Mouse (Mus musculus) kidney, embryonic 15.5 days (tissue): ENCODE results near the gene Slfn14. TPM values are rescaled to one million over a fixed set of nuclear protein-coding genes. Genes with fewer than 3 reads are reported as not detected.

Experiments used
- ATAC-seq: fragments of 200-750 bp; cut with Nextera tagmentation; replicated peaks from 2 replicates; pipeline ENCODE4 v1.8.0; 2017; ENCODE audit warnings: moderate TSS enrichment; ENCODE audit not compliant: low FRiP score
- H3K27ac ChIP-seq: fragments of 300-500 bp; sonication (generic); 2 replicates; pipeline ENCODE4 v1.5.1; 2015; ENCODE audit warnings: mild to moderate bottlenecking, inconsistent platforms
- H3K27me3 ChIP-seq: fragments of 300-500 bp; sonication (generic); 2 replicates; pipeline ENCODE4 v1.6.1; 2015; ENCODE audit warnings: inconsistent platforms
- H3K36me3 ChIP-seq: fragments of 300-500 bp; sonication (generic); 2 replicates; pipeline ENCODE4 v1.6.1; 2015; ENCODE audit warnings: inconsistent platforms
- H3K4me1 ChIP-seq: fragments of 300-500 bp; sonication (generic); 2 replicates; pipeline ENCODE4 v1.6.1; 2015; ENCODE audit warnings: inconsistent platforms
- H3K4me2 ChIP-seq: fragments of 300-500 bp; sonication (generic); 2 replicates; pipeline ENCODE4 v1.6.1; 2015; ENCODE audit warnings: moderate library complexity, mild to moderate bottlenecking, inconsistent platforms
- H3K4me3 ChIP-seq: fragments of 300-500 bp; sonication (generic); replicated peaks from 2 replicates; pipeline ENCODE4 v1.5.1; 2015; ENCODE audit warnings: mild to moderate bottlenecking, inconsistent platforms
- H3K9ac ChIP-seq: fragments of 300-500 bp; sonication (generic); 2 replicates; pipeline ENCODE4 v1.6.1; 2015; ENCODE audit warnings: mild to moderate bottlenecking, inconsistent platforms
- H3K9me3 ChIP-seq: fragments of 300-500 bp; sonication (generic); replicated peaks from 2 replicates; pipeline ENCODE4 v1.6.1; 2016; ENCODE audit warnings: inconsistent platforms
- WGBS: fragments of 180-500 bp; shearing (Covaris S2); methylation state at CpG from one replicate; pipeline ENCODE4 v1.1.7; 2015; ENCODE audit warnings: mixed read lengths; 5-methylcytosine and 5-hydroxymethylcytosine counted together
- polyA plus RNA-seq: library from polyadenylated mRNA; unstranded; fragments of >200 nt; fragmentation: Nextera tagmentation; extraction: Ambion mirVana; gene quantifications from 2 replicates; pipeline ENCODE4 v1.2.1, GENCODE M21; 2015

The Slfn14 gene
- polyA plus RNA-seq, 1 experiment from 2014 or later, result 0.66 TPM

GRCm38 (mm10) chr11:83299724-83300123 is 13.2 kb upstream of the Slfn14 start:
- Histone ChIP-seq H3K4me3 (no peak overlapping the region), H3K27me3 (no peaks in the 10 kb centered on the region), H3K27ac (no peak overlapping the region), H3K9me3 (no peaks in the 10 kb centered on the region), H3K9ac (no peak overlapping the region), H3K4me2 (peak overlapping the region; percentile 79; the same call in 1 of the 2 replicates), H3K36me3 (peaks cover 27% of the 10 kb centered on the region), H3K4me1 (peaks cover 44% of the 10 kb centered on the region)
- ATAC-seq, result no peak
- WGBS, result 89% methylated on average over 9 of the region's 9 CpGs

- WGBS, result 2% methylated on average over 56 of the region's 56 CpGs
- Histone ChIP-seq H3K4me3 (peak within 1 kb of the TSS; percentile 81), H3K4me1 (peaks cover 39% of the 10 kb centered on the region), H3K27me3 (no peaks in the 10 kb centered on the region), H3K9me3 (no peaks in the 10 kb centered on the region), H3K27ac (peak within 1 kb of the TSS; percentile 96), H3K4me2 (peak within 1 kb of the TSS; percentile 79), H3K9ac (peak within 1 kb of the TSS; percentile 74), H3K36me3 (peaks cover 29% of the 10 kb centered on the region)
- ATAC-seq, result peak; percentile 95
Observed at GRCm38 (mm10) chr11:83298225-83299195, 12.0 kb upstream of the Slfn14 start, which contains the start of gene Ap2b1. Gene Ap2b1 (plus strand): TSS chr11:83299024.

- H3K9ac ChIP-seq, result peak overlapping the region; percentile 74; the same call in 1 of the 2 replicates
- H3K27ac ChIP-seq, result peak overlapping the region; percentile 37; the same call in 1 of the 2 replicates
- no peaks in the 10 kb centered on the region for H3K27me3 ChIP-seq
- WGBS, result 69% methylated on average over 6 of the region's 6 CpGs
- ATAC-seq, result no peak
- H3K4me2 ChIP-seq, result peak overlapping the region; percentile 79
- H3K9me3 ChIP-seq, result no peaks in the 10 kb centered on the region
- peaks cover 41% of the 10 kb centered on the region for H3K4me1 ChIP-seq
- H3K36me3 ChIP-seq, result peaks cover 29% of the 10 kb centered on the region
- H3K4me3 ChIP-seq, result peak overlapping the region; percentile 81
Observed at GRCm38 (mm10) chr11:83297816-83298215, 11.3 kb upstream of the Slfn14 start.

GRCm38 (mm10) chr11:83294133-83294532 is 7.6 kb upstream of the Slfn14 start:
- Histone ChIP-seq H3K4me3 (no peak overlapping the region), H3K36me3 (peaks cover 29% of the 10 kb centered on the region), H3K9me3 (no peaks in the 10 kb centered on the region), H3K4me1 (peaks cover 39% of the 10 kb centered on the region), H3K9ac (no peak overlapping the region), H3K27ac (no peak overlapping the region), H3K27me3 (no peaks in the 10 kb centered on the region), H3K4me2 (no peak overlapping the region; the same call in 1 of the 2 replicates)
- ATAC-seq, result no peak
- WGBS, result 92% methylated on average over 2 of the region's 2 CpGs

- peak overlapping the region; percentile 79 for H3K9ac ChIP-seq
- peaks cover 37% of the 10 kb centered on the region for H3K4me1 ChIP-seq
- H3K9me3 ChIP-seq, result no peaks in the 10 kb centered on the region
- ATAC-seq, result no peak
- H3K4me3 ChIP-seq, result peak overlapping the region; percentile 72
- no peak overlapping the region for H3K27ac ChIP-seq
- H3K27me3 ChIP-seq, result no peaks in the 10 kb centered on the region
- WGBS, result 81% methylated on average over 1 of the region's 1 CpGs
- H3K4me2 ChIP-seq, result peak overlapping the region; percentile 75
- H3K36me3 ChIP-seq, result peaks cover 29% of the 10 kb centered on the region
Observed at GRCm38 (mm10) chr11:83293182-83293581, 6.7 kb upstream of the Slfn14 start.

GRCm38 (mm10) chr11:83292251-83292587 is 5.7 kb upstream of the Slfn14 start:
- peak overlapping the region; percentile 79 for H3K9ac ChIP-seq
- H3K27ac ChIP-seq, result peak overlapping the region; percentile 77
- peak overlapping the region; percentile 75 for H3K4me2 ChIP-seq
- peaks cover 28% of the 10 kb centered on the region for H3K4me1 ChIP-seq
- peak overlapping the region; percentile 72 for H3K4me3 ChIP-seq
- peaks cover 25% of the 10 kb centered on the region for H3K36me3 ChIP-seq
- no peaks in the 10 kb centered on the region for H3K9me3 ChIP-seq
- no peak for ATAC-seq
- WGBS, result under 1% methylated on average over 5 of the region's 5 CpGs
- H3K27me3 ChIP-seq, result no peaks in the 10 kb centered on the region

- under 1% methylated on average over 38 of the region's 38 CpGs for whole genome bisulfite sequencing
- Histone ChIP-seq H3K9ac (peak overlapping the region; percentile 79), H3K4me1 (peaks cover 25% of the 10 kb centered on the region), H3K9me3 (no peaks in the 10 kb centered on the region), H3K36me3 (peaks cover 19% of the 10 kb centered on the region), H3K4me3 (peak overlapping the region; percentile 72), H3K27ac (peak overlapping the region; percentile 81), H3K27me3 (no peaks in the 10 kb centered on the region), H3K4me2 (peak overlapping the region; percentile 75)
- ATAC-seq, result peak; percentile 99
Observed at GRCm38 (mm10) chr11:83291375-83292250, 5.1 kb upstream of the Slfn14 start.

GRCm38 (mm10) chr11:83289633-83290032 is 3.1 kb upstream of the Slfn14 start:
- Histone ChIP-seq H3K27ac (no peak overlapping the region), H3K9ac (no peak overlapping the region), H3K4me3 (no peak overlapping the region), H3K4me2 (no peak overlapping the region), H3K4me1 (peaks cover 20% of the 10 kb centered on the region), H3K36me3 (peaks cover 1% of the 10 kb centered on the region), H3K27me3 (no peaks in the 10 kb centered on the region), H3K9me3 (no peaks in the 10 kb centered on the region)
- 87% methylated on average over 2 of the region's 2 CpGs for WGBS
- ATAC-seq, result no peak

- no peak for ATAC-seq
- Histone ChIP-seq H3K4me3 (no peak overlapping the region), H3K27ac (no peak overlapping the region), H3K4me1 (peaks cover 18% of the 10 kb centered on the region), H3K9ac (no peak overlapping the region), H3K36me3 (no peaks in the 10 kb centered on the region), H3K9me3 (no peaks in the 10 kb centered on the region), H3K27me3 (no peaks in the 10 kb centered on the region), H3K4me2 (no peak overlapping the region)
- 91% methylated on average over 5 of the region's 5 CpGs for WGBS
Observed at GRCm38 (mm10) chr11:83289036-83289435, 2.5 kb upstream of the Slfn14 start.

GRCm38 (mm10) chr11:83285627-83286026 is 899 bp downstream of the Slfn14 start:
- H3K4me2 ChIP-seq, result no peak overlapping the region
- no peaks in the 10 kb centered on the region for H3K27me3 ChIP-seq
- no peaks in the 10 kb centered on the region for H3K9me3 ChIP-seq
- no peak overlapping the region for H3K4me3 ChIP-seq
- H3K4me1 ChIP-seq, result peaks cover under 1% of the 10 kb centered on the region; the same call in 1 of the 2 replicates
- H3K27ac ChIP-seq, result no peak overlapping the region
- H3K9ac ChIP-seq, result no peak overlapping the region
- WGBS, result 89% methylated on average over 4 of the region's 4 CpGs
- no peak for ATAC-seq
- H3K36me3 ChIP-seq, result no peaks in the 10 kb centered on the region

- no peak overlapping the region for H3K4me2 ChIP-seq
- no peak overlapping the region for H3K4me3 ChIP-seq
- no peak overlapping the region for H3K9ac ChIP-seq
- no peaks in the 10 kb centered on the region for H3K4me1 ChIP-seq
- WGBS, result 51% methylated on average over 2 of the region's 2 CpGs
- ATAC-seq, result no peak
- H3K27me3 ChIP-seq, result no peaks in the 10 kb centered on the region
- H3K36me3 ChIP-seq, result no peaks in the 10 kb centered on the region
- H3K9me3 ChIP-seq, result no peaks in the 10 kb centered on the region
- H3K27ac ChIP-seq, result no peak overlapping the region
Observed at GRCm38 (mm10) chr11:83282084-83282483, 4.4 kb downstream of the Slfn14 start.
